Mouse (Mus musculus): Measurements from ENCODE around the gene Asmt. TPM values are rescaled to one million over a fixed set of nuclear protein-coding genes. Genes with fewer than 3 reads are reported as not detected.

Asmt gene
- polyA plus RNA-seq (2015; fragmentation: Nextera tagmentation; extraction: Ambion mirVana) = not detected in 2 replicates

GRCm38 (mm10) chrX:170672594-170673092, at the start of gene Asmt:
Gene Asmt, plus strand, starts transcription at chrX:170672644.

All from spleen, postnatal 0 days (tissue).